Mouse (Mus musculus): ENCODE measurements around the gene Esr1. TPM values are rescaled to one million over a fixed set of nuclear protein-coding genes. Genes with fewer than 3 reads are reported as not detected.

Gene Esr1
- polyA plus RNA-seq, 1 experiment from 2014 or later: 0.63 TPM

- H3K4me3 ChIP-seq (ENCODE audit: low read length): no peak overlapping the region
- no peak for ATAC-seq
- H3K27me3 ChIP-seq (replicated peaks; ENCODE audit: control insufficient read depth, insufficient read depth, low read length): no peaks in the 10 kb centered on the region
- H3K27ac ChIP-seq (ENCODE audit: low read depth, low read length): no peak overlapping the region
- 71% methylated on average over 3 of the region's 3 CpGs for WGBS
- no peak overlapping the region for H3K9ac ChIP-seq (ENCODE audit: low read depth, low read length)
- no peaks in the 10 kb centered on the region for H3K36me3 ChIP-seq (ENCODE audit: control insufficient read depth, insufficient read depth, low read length)
- H3K4me2 ChIP-seq (ENCODE audit: low read length): no peak overlapping the region
- no peaks in the 10 kb centered on the region for H3K4me1 ChIP-seq (ENCODE audit: control insufficient read depth, insufficient read depth, low read depth, low read length)
- H3K9me3 ChIP-seq (ENCODE audit: control insufficient read depth, low read length): no peaks in the 10 kb centered on the region
Measured at GRCm38 (mm10) chr10:4798268-4798808, 186.9 kb downstream of the Esr1 start.

GRCm38 (mm10) chr10:4824366-4824765, 213.0 kb downstream of the Esr1 start:
- Histone ChIP-seq H3K36me3 (ENCODE audit: control insufficient read depth, insufficient read depth, low read length) (no peaks in the 10 kb centered on the region), H3K27me3 (replicated peaks; ENCODE audit: control insufficient read depth, insufficient read depth, low read length) (no peaks in the 10 kb centered on the region), H3K9me3 (ENCODE audit: control insufficient read depth, low read length) (no peaks in the 10 kb centered on the region), H3K4me3 (ENCODE audit: low read length) (no peak overlapping the region), H3K9ac (ENCODE audit: low read depth, low read length) (no peak overlapping the region), H3K4me2 (ENCODE audit: low read length) (no peak overlapping the region), H3K27ac (ENCODE audit: low read depth, low read length) (no peak overlapping the region), H3K4me1 (ENCODE audit: control insufficient read depth, insufficient read depth, low read depth, low read length) (no peaks in the 10 kb centered on the region)
- 87% methylated on average over 5 of the region's 5 CpGs for WGBS
- ATAC-seq: no peak

DNA sequence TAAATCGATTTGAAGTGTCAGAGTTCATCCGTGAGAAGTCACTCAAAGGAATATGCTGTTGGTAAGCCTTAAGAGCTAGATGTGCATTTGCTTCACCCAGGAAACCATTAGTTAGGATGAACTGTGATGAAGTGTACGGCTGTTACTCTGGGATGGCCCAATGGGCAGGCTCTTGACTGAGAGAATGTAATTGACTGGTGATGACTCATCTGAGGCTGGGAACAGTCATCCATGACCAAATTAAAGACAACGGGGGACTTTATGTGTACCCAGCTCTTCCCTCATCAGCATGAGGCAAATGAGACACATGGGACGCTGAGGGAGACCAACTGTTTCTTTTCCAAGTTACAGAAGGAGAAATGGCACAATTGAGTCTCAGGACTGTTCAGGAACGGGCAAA, 219.2 kb downstream of the Esr1 start:
- Histone ChIP-seq H3K9me3 (ENCODE audit: control insufficient read depth, low read length) (no peaks in the 10 kb centered on the region), H3K4me3 (ENCODE audit: low read length) (no peak overlapping the region), H3K9ac (ENCODE audit: low read depth, low read length) (no peak overlapping the region), H3K27me3 (replicated peaks; ENCODE audit: control insufficient read depth, insufficient read depth, low read length) (no peaks in the 10 kb centered on the region), H3K4me1 (ENCODE audit: control insufficient read depth, insufficient read depth, low read depth, low read length) (no peaks in the 10 kb centered on the region), H3K4me2 (ENCODE audit: low read length) (no peak overlapping the region), H3K27ac (ENCODE audit: low read depth, low read length) (no peak overlapping the region), H3K36me3 (ENCODE audit: control insufficient read depth, insufficient read depth, low read length) (no peaks in the 10 kb centered on the region)
- ATAC-seq: peak; percentile 50; the same call in 1 of the 2 replicates
- WGBS: 75% methylated on average over 6 of the region's 6 CpGs

DNA sequence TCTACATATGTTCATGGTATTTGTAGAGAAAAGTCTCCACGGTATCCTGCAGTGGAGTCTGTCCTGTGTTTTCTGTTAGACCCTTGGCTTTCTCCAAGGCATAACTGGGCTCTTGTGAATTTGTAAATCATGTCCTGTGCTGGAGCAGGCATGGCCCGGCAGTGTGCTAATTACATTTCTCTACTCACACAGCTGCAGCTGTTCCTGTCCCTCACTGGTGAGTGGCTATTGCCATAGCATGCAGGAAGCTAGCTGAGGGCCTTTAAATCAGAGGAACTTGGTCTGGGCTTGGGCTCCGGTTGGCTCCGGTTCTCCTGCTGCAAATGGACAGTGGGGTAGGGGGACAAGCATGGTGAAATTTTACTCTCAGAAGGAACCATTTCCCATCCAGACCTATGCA, 226.7 kb downstream of the Esr1 start:
- no peak overlapping the region for H3K27ac ChIP-seq (ENCODE audit: low read depth, low read length)
- no peaks in the 10 kb centered on the region for H3K27me3 ChIP-seq (replicated peaks; ENCODE audit: control insufficient read depth, insufficient read depth, low read length)
- no peaks in the 10 kb centered on the region for H3K9me3 ChIP-seq (ENCODE audit: control insufficient read depth, low read length)
- 82% methylated on average over 4 of the region's 4 CpGs for WGBS
- no peak overlapping the region for H3K4me3 ChIP-seq (ENCODE audit: low read length)
- no peak overlapping the region for H3K9ac ChIP-seq (ENCODE audit: low read depth, low read length)
- no peaks in the 10 kb centered on the region for H3K4me1 ChIP-seq (ENCODE audit: control insufficient read depth, insufficient read depth, low read depth, low read length)
- H3K36me3 ChIP-seq (ENCODE audit: control insufficient read depth, insufficient read depth, low read length): no peaks in the 10 kb centered on the region
- no peak overlapping the region for H3K4me2 ChIP-seq (ENCODE audit: low read length)
- no peak for ATAC-seq

GRCm38 (mm10) chr10:4841039-4841438, 229.6 kb downstream of the Esr1 start:
- Histone ChIP-seq H3K4me2 (ENCODE audit: low read length) (no peak overlapping the region), H3K4me3 (ENCODE audit: low read length) (no peak overlapping the region), H3K36me3 (ENCODE audit: control insufficient read depth, insufficient read depth, low read length) (no peaks in the 10 kb centered on the region), H3K27me3 (replicated peaks; ENCODE audit: control insufficient read depth, insufficient read depth, low read length) (no peaks in the 10 kb centered on the region), H3K9me3 (ENCODE audit: control insufficient read depth, low read length) (no peaks in the 10 kb centered on the region), H3K27ac (ENCODE audit: low read depth, low read length) (no peak overlapping the region), H3K4me1 (ENCODE audit: control insufficient read depth, insufficient read depth, low read depth, low read length) (no peaks in the 10 kb centered on the region), H3K9ac (ENCODE audit: low read depth, low read length) (no peak overlapping the region)
- no peak for ATAC-seq

- H3K36me3 ChIP-seq (ENCODE audit: control insufficient read depth, insufficient read depth, low read length): no peaks in the 10 kb centered on the region
- H3K9ac ChIP-seq (ENCODE audit: low read depth, low read length): no peak overlapping the region
- H3K9me3 ChIP-seq (ENCODE audit: control insufficient read depth, low read length): no peaks in the 10 kb centered on the region
- H3K4me3 ChIP-seq (ENCODE audit: low read length): no peak overlapping the region
- no peak overlapping the region for H3K27ac ChIP-seq (ENCODE audit: low read depth, low read length)
- no peak overlapping the region for H3K4me2 ChIP-seq (ENCODE audit: low read length)
- 68% methylated on average over 2 of the region's 2 CpGs for WGBS
- no peaks in the 10 kb centered on the region for H3K27me3 ChIP-seq (replicated peaks; ENCODE audit: control insufficient read depth, insufficient read depth, low read length)
- no peaks in the 10 kb centered on the region for H3K4me1 ChIP-seq (ENCODE audit: control insufficient read depth, insufficient read depth, low read depth, low read length)
- ATAC-seq: no peak
Measured at GRCm38 (mm10) chr10:4847523-4847922, 236.1 kb downstream of the Esr1 start.

GRCm38 (mm10) chr10:4849881-4850280, 238.5 kb downstream of the Esr1 start:
- no peaks in the 10 kb centered on the region for H3K9me3 ChIP-seq (ENCODE audit: control insufficient read depth, low read length)
- H3K27ac ChIP-seq (ENCODE audit: low read depth, low read length): no peak overlapping the region
- no peak for ATAC-seq
- no peaks in the 10 kb centered on the region for H3K36me3 ChIP-seq (ENCODE audit: control insufficient read depth, insufficient read depth, low read length)
- H3K4me2 ChIP-seq (ENCODE audit: low read length): no peak overlapping the region
- H3K9ac ChIP-seq (ENCODE audit: low read depth, low read length): no peak overlapping the region
- 93% methylated on average over 3 of the region's 3 CpGs for WGBS
- H3K4me3 ChIP-seq (ENCODE audit: low read length): no peak overlapping the region
- no peaks in the 10 kb centered on the region for H3K27me3 ChIP-seq (replicated peaks; ENCODE audit: control insufficient read depth, insufficient read depth, low read length)
- H3K4me1 ChIP-seq (ENCODE audit: control insufficient read depth, insufficient read depth, low read depth, low read length): no peaks in the 10 kb centered on the region

DNA sequence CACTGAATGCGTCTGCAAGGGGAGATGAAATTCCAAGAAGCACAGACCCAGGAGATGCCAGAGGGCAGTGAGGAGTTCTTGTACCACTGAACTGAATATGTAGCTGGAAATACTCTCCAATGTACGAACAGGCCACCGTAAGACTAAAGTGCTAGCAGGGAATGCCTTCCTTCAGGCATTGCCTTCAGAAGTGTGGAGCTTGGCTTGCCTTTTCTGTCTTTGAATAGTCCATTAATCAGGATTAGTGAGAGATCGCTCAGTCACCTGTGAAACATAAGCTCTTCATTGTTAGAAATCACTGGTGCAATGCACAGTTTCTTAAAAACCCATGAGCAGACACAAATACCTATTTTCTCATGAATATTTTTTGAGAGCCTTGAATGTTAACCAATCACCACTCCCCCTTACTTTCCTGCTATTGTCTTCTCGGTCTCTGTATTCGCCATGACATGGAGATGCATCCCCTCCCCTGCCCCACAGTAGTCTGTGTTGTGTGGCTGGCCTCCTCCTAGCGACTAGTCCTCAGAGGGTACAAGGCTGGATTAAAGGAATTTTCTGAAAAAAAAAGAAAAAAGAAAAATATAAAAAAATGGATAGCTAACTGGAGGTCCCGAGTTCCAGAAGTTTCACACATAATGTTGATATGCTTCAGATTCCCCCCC, 263.8 kb downstream of the Esr1 start:
- Histone ChIP-seq H3K9me3 (ENCODE audit: control insufficient read depth, low read length) (peaks cover 3% of the 10 kb centered on the region; the same call in 1 of the 2 replicates), H3K4me3 (ENCODE audit: low read length) (no peak overlapping the region), H3K9ac (ENCODE audit: low read depth, low read length) (no peak overlapping the region), H3K27ac (ENCODE audit: low read depth, low read length) (no peak overlapping the region), H3K4me1 (ENCODE audit: control insufficient read depth, insufficient read depth, low read depth, low read length) (no peaks in the 10 kb centered on the region), H3K4me2 (ENCODE audit: low read length) (no peak overlapping the region), H3K27me3 (replicated peaks; ENCODE audit: control insufficient read depth, insufficient read depth, low read length) (no peaks in the 10 kb centered on the region), H3K36me3 (ENCODE audit: control insufficient read depth, insufficient read depth, low read length) (no peaks in the 10 kb centered on the region)
- ATAC-seq: no peak
- 46% methylated on average over 8 of the region's 8 CpGs for WGBS

DNA sequence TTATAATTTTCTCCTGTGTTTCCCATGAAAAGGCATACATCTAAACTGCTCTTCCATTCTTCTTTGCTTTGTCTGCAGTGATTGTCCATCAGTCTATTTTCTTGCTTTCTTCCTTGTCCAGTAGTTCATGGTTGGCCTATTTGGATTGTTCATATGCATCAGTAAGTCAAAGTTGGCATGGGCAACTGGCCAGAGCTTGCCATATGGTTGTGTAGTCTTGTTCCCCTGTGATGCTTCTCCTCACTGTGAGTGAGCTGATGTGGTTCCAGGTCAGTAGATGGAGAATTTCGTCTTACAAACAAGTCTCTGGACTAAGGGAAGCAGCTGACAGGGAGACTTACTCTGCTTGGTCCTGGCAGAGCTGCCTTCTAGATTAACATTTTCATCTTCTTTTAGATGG, 270.0 kb downstream of the Esr1 start:
- peaks cover 3% of the 10 kb centered on the region; the same call in 1 of the 2 replicates for H3K9me3 ChIP-seq (ENCODE audit: control insufficient read depth, low read length)
- H3K4me1 ChIP-seq (ENCODE audit: control insufficient read depth, insufficient read depth, low read depth, low read length): no peaks in the 10 kb centered on the region
- H3K9ac ChIP-seq (ENCODE audit: low read depth, low read length): no peak overlapping the region
- WGBS: 65% methylated on average over 1 of the region's 1 CpGs
- no peaks in the 10 kb centered on the region for H3K27me3 ChIP-seq (replicated peaks; ENCODE audit: control insufficient read depth, insufficient read depth, low read length)
- no peak overlapping the region for H3K4me2 ChIP-seq (ENCODE audit: low read length)
- ATAC-seq: no peak
- no peaks in the 10 kb centered on the region for H3K36me3 ChIP-seq (ENCODE audit: control insufficient read depth, insufficient read depth, low read length)
- H3K4me3 ChIP-seq (ENCODE audit: low read length): no peak overlapping the region
- H3K27ac ChIP-seq (ENCODE audit: low read depth, low read length): no peak overlapping the region
